Mouse (Mus musculus) hindbrain, embryonic 10.5 days (tissue): ENCODE results near the gene Knl1. TPM values are rescaled to one million over a fixed set of nuclear protein-coding genes. Genes with fewer than 3 reads are reported as not detected.
A peak's percentile ranks its signal among the peaks of the same experiment; 100 is the strongest.
"Not testable (repeated sequence)": the region's sequence is repeated elsewhere in the genome, so short reads cannot be mapped to it uniquely, and the experiment has no call there.

Experiments
- DNase-seq: peaks from one replicate; pipeline ENCODE4 v3.0.0-alpha.2; 2017; ENCODE audit warnings: low spot score
- H3K27ac ChIP-seq: fragments of 300-500 bp; sonication (generic); 2 replicates; pipeline ENCODE4 v1.5.1; 2016; ENCODE audit warnings: mild to moderate bottlenecking, moderate library complexity
- H3K27me3 ChIP-seq: fragments of 300-500 bp; sonication (generic); 2 replicates; pipeline ENCODE4 v1.6.1; 2016; ENCODE audit warnings: mild to moderate bottlenecking; ENCODE audit not compliant: poor library complexity, insufficient read depth, severe bottlenecking
- H3K36me3 ChIP-seq: fragments of 300-500 bp; sonication (generic); 2 replicates; pipeline ENCODE4 v1.6.1; 2016; ENCODE audit warnings: mild to moderate bottlenecking, moderate library complexity
- H3K4me1 ChIP-seq: fragments of 300-500 bp; sonication (generic); replicated peaks from 2 replicates; pipeline ENCODE4 v1.6.1; 2016; ENCODE audit warnings: mild to moderate bottlenecking
- H3K4me3 ChIP-seq: fragments of 300-500 bp; sonication (generic); 2 replicates; pipeline ENCODE4 v1.5.1; 2016; ENCODE audit warnings: mild to moderate bottlenecking, moderate library complexity
- H3K9me3 ChIP-seq: fragments of 300-500 bp; sonication (generic); 2 replicates; pipeline ENCODE4 v1.6.1; 2016; ENCODE audit warnings: mild to moderate bottlenecking, moderate library complexity
- WGBS: fragments of 180-500 bp; shearing (Covaris S2); methylation state at CpG from one replicate; pipeline ENCODE4 v1.1.7; 2016; 5-methylcytosine and 5-hydroxymethylcytosine counted together
- polyA plus RNA-seq: library from polyadenylated mRNA; unstranded; fragments of >200 nt; fragmentation: Nextera tagmentation; extraction: Ambion mirVana; gene quantifications from 2 replicates; pipeline ENCODE4 v1.2.1, GENCODE M21; 2016

Gene Knl1
- 39.9 and 57.6 TPM in 2 replicates for polyA plus RNA-seq

DNA sequence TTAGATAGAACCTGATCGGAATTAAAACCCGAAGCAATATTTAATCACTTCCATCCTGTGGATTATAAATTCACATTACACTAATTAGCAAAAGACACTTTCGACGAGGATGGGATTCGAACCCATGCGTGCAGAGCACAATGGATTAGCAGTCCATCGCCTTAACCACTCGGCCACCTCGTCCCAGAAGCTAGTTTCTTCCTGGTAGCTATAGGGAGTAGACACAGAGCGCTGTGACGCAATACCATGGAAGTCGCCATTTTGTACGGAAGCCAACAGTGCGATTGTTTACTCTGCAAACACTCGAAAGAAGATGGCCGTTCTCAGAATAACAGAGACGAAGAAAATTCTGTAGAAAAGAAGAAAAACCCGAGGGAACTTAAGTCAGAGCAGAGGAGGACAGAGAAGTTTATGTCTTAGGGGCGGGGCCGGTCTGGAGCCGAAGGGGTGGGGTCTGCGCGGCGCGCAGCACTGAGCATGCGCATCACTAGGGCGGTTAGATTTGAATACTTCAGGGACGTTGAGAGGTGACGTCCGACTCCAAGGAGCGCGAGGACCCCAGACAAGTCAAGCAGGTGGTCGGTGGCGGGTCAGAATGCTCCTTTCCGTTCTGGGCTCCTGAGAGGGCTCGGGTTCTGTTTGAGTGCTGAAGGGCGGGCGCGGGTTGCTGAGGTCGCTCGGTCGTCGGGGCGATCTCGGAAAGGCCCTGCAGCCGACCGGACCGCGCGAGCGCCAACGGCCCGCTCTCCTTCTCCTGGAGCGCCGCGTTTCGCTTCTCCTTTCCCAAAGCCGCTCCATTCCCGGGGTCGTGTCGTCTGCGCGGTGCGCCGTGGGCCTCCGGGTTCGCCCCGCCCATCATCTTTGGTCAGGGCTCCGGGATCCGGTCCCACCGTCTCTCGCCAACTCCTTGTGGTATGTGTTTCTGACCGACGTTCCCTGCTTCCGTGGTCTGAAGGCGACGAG lies at the start of gene Knl1:
Gene Knl1 (plus strand): TSS at position 471 of the 963 bp plus-strand sequence.
- peaks cover 16% of the 10 kb centered on the region for H3K4me1 ChIP-seq
- DNase-seq, result peak; percentile 98
- under 1% methylated on average over 77 of the region's 77 CpGs for WGBS
- H3K9me3 ChIP-seq, result no peaks in the 10 kb centered on the region
- peaks cover 17% of the 10 kb centered on the region for H3K36me3 ChIP-seq
- H3K27me3 ChIP-seq, result no peaks in the 10 kb centered on the region
- peak within 1 kb of the TSS; percentile 73 for H3K4me3 ChIP-seq
- peak within 1 kb of the TSS; percentile 96 for H3K27ac ChIP-seq

- no peak overlapping the region for H3K27ac ChIP-seq
- 82% methylated on average over 6 of the region's 6 CpGs for WGBS
- peaks cover 40% of the 10 kb centered on the region for H3K27me3 ChIP-seq
- no peaks in the 10 kb centered on the region for H3K9me3 ChIP-seq
- no peak overlapping the region for H3K4me3 ChIP-seq
- no peak for DNase-seq
- peaks cover 24% of the 10 kb centered on the region for H3K4me1 ChIP-seq
- no peaks in the 10 kb centered on the region for H3K36me3 ChIP-seq
These were observed 48.6 kb upstream of the Knl1 start for GRCm38 (mm10) chr2:118998115-118998866.

DNA sequence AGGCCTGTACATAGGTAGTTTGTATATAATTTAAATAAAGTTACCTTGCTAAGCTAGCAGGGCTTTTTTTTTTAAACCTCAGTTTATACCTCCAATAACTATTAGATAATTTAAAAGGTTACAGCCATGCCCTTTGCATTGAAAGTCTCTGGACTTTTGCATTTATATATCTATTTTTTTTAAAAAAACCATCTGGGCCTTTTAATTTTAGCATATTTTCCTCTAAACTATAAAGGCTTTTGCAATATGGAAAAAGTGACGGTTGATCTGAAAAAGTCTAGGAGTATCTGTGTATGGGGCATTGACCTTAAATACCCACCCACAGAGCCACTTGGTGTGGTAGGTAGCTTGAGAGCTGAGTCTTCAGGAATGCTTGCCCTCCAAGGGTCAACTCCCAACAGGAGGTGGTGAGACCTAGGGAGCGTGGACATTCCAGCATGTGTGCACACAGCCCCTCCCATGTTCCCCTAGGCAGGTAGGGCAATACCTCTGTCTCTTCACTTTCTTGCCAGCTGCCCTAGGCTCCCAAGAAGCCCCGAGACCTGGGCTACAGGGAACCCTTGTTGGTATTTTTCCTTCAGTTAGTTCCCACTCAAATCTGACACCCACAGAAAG lies 47.8 kb upstream of the Knl1 start:
- WGBS, result 34% methylated on average over 3 of the region's 3 CpGs
- no peaks in the 10 kb centered on the region for H3K36me3 ChIP-seq
- DNase-seq, result no peak
- peaks cover 40% of the 10 kb centered on the region for H3K27me3 ChIP-seq
- H3K27ac ChIP-seq, result no peak overlapping the region
- H3K9me3 ChIP-seq, result no peaks in the 10 kb centered on the region
- peaks cover 24% of the 10 kb centered on the region for H3K4me1 ChIP-seq
- no peak overlapping the region for H3K4me3 ChIP-seq

DNA sequence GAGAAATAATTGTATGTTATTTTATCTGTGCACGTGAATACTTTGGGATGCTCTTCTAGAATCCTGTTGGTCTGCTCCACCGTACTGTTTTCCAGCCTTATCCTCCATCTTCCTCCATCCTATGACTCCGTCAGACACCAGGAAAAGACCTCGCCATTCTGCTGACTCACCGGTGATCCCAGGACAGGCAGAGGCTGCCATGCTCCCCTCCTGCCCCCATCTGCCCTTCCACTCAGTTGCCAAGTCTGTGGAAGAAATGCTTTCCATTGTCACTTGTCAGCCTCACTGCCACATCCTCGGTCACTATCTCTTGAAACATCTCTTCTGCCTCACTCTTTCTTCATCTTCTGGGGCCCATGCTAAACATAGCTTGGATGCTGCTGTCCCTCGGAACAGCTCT lies 40.0 kb upstream of the Knl1 start:
- no peaks in the 10 kb centered on the region for H3K36me3 ChIP-seq
- no peak for DNase-seq
- no peak overlapping the region for H3K27ac ChIP-seq
- H3K4me1 ChIP-seq, result 0 out of 2 replicates have a peak, but pooled peaks cover 3% of the 10 kb centered on the region
- H3K27me3 ChIP-seq, result no peaks in the 10 kb centered on the region
- 85% methylated on average over 7 of the region's 7 CpGs for WGBS
- H3K4me3 ChIP-seq, result no peak overlapping the region
- no peaks in the 10 kb centered on the region for H3K9me3 ChIP-seq

- no peak for DNase-seq
- Histone ChIP-seq H3K27ac (no peak overlapping the region), H3K9me3 (no peaks in the 10 kb centered on the region), H3K36me3 (no peaks in the 10 kb centered on the region), H3K4me3 (no peak overlapping the region), H3K27me3 (no peaks in the 10 kb centered on the region), H3K4me1 (0 out of 2 replicates have a peak, but pooled peaks cover 3% of the 10 kb centered on the region)
- 93% methylated on average over 2 of the region's 2 CpGs for WGBS
These were observed 37.5 kb upstream of the Knl1 start for GRCm38 (mm10) chr2:119009376-119009775.

GRCm38 (mm10) chr2:119014989-119015388 lies 31.9 kb upstream of the Knl1 start:
- Histone ChIP-seq H3K4me1 (peaks cover 13% of the 10 kb centered on the region), H3K27me3 (no peaks in the 10 kb centered on the region), H3K36me3 (peaks cover 23% of the 10 kb centered on the region), H3K9me3 (no peaks in the 10 kb centered on the region), H3K27ac (no peak overlapping the region), H3K4me3 (no peak overlapping the region)
- 78% methylated on average over 7 of the region's 7 CpGs for WGBS
- no peak for DNase-seq

DNA sequence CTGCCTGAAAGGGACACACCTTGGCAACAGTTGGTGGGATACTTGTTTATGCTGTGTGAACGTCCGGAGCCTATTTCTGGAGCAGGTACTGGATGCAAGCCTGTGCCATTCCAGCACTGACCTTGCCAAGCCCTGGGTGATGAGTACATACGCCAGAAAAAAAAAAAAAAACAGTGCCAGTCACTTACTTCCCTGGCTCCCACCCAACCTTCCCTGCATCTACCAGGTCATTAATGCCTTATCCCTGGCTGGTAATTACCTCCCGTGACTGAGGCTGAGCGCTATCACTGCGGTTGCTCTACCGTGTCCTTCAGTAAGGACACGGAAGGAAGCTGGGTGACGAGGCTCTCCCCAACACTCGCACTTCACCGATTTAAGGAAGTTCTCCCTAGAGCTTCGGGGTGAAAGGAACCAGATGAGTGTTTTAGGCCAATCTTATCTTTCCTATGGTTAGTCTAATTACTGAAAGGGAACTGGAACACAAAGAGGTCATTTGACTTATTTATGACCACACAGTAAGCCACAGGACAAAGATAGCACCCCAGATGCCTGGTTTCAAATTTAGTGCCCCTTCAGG lies 31.2 kb upstream of the Knl1 start:
- Histone ChIP-seq H3K27me3 (no peaks in the 10 kb centered on the region), H3K27ac (no peak overlapping the region), H3K4me1 (peaks cover 13% of the 10 kb centered on the region), H3K4me3 (no peak overlapping the region), H3K36me3 (peaks cover 30% of the 10 kb centered on the region), H3K9me3 (no peaks in the 10 kb centered on the region)
- DNase-seq, result no peak
- 83% methylated on average over 12 of the region's 12 CpGs for WGBS

- Histone ChIP-seq H3K36me3 (peaks cover 36% of the 10 kb centered on the region), H3K4me1 (peaks cover 13% of the 10 kb centered on the region)
- not testable (repeated sequence) for H3K27ac ChIP-seq, DNase-seq, H3K4me3 ChIP-seq, H3K9me3 ChIP-seq, H3K27me3 ChIP-seq
- 81% methylated on average over 4 of the region's 4 CpGs for WGBS
These were observed 30.6 kb upstream of the Knl1 start for GRCm38 (mm10) chr2:119016312-119016711.

DNA sequence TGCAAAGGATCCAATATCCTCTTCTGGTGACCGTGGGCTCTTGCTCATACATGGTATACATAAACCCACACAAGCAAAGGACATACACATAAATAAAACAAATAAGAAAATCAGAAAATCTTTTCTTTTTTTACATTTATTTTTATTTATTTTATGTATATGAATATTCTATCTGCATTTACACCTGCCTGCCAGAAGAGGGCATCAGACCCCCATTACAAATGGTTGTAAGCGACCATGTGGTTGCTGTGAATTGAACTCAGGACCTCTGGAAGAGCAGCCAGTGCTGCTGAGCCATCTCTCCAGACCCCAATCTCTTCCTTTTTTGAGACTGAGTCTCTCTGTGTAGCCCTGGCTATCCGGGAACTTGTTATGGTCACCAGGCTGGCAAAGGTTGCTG lies 29.3 kb upstream of the Knl1 start:
- H3K27me3 ChIP-seq, result no peaks in the 10 kb centered on the region
- H3K27ac ChIP-seq, result no peak overlapping the region
- H3K36me3 ChIP-seq, result peaks cover 50% of the 10 kb centered on the region
- H3K4me1 ChIP-seq, result peaks cover 13% of the 10 kb centered on the region
- WGBS, result 91% methylated on average over 3 of the region's 3 CpGs
- no peak for DNase-seq
- no peaks in the 10 kb centered on the region for H3K9me3 ChIP-seq
- H3K4me3 ChIP-seq, result no peak overlapping the region

DNA sequence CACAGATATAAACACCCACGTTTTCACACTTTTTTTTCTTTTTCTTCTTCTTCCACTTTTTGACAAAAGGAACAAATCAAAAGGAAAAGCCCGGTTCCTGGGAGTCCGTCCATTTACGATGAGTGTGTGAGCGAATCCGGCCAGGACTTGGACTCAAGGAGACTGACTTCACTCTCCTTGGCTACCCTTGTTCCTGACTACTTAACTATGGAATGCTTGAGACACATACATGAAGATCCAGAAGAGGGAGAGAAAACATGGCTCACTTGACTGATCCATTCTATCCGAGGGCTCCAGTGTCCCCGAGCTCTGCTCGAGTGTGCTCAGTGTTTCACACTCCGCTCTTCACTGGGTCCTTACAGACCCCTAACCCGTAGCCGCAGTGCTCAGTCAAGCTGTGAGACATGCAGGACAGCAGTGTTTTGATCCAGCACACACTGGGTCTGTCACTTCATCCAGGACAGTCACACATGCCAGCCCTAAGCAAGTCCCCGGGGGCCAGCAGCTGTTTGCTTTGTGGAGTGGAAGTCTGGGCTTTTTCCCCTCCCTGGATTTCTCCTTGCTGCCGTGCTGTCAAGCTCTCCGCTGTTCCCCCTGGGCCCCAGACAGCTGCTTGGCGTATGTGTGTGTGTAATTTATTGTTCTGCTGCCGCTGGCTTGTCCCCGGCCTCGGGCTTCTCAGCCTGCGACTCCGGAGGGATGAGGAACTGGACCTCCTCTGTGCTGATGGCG lies 28.4 kb upstream of the Knl1 start:
- H3K36me3 ChIP-seq, result peaks cover 59% of the 10 kb centered on the region
- peak overlapping the region; percentile 62 for H3K27ac ChIP-seq
- H3K4me1 ChIP-seq, result peaks cover 13% of the 10 kb centered on the region
- peak overlapping the region; percentile 21; the same call in 1 of the 2 replicates for H3K4me3 ChIP-seq
- 58% methylated on average over 22 of the region's 22 CpGs for WGBS
- no peaks in the 10 kb centered on the region for H3K27me3 ChIP-seq
- peak; percentile 53 for DNase-seq
- no peaks in the 10 kb centered on the region for H3K9me3 ChIP-seq

DNA sequence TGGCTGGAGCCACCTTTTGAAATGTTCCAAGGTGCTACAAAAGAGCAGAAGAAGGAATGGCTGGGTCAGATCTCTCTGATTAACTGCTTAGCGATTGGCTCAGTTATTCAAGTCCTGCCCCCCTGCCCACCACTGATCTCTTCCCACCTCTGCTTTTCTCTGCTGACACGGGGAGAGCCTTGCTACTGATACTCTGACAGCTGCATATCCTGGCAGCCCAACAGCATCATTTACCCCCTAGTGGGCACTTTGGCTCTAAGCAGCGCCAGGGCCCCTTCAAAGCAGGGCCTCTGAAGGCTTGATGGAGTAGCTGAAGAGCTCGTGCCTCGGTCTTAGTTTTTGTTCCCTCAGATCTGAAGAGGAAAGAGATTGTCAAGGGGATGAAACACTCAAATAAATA lies 27.8 kb upstream of the Knl1 start:
- H3K4me3 ChIP-seq, result peak overlapping the region; percentile 21; the same call in 1 of the 2 replicates

GRCm38 (mm10) chr2:119019538-119019937 lies 27.4 kb upstream of the Knl1 start:
- DNase-seq, result no peak
- Histone ChIP-seq H3K4me3 (peak overlapping the region; percentile 21; the same call in 1 of the 2 replicates), H3K9me3 (no peaks in the 10 kb centered on the region), H3K27me3 (no peaks in the 10 kb centered on the region), H3K27ac (no peak overlapping the region), H3K4me1 (peaks cover 13% of the 10 kb centered on the region), H3K36me3 (peaks cover 69% of the 10 kb centered on the region)
- 63% methylated on average over 4 of the region's 4 CpGs for WGBS

More for the DNA sequence above, 27.8 kb upstream of the Knl1 start:
- Histone ChIP-seq H3K27me3 (no peaks in the 10 kb centered on the region), H3K4me1 (peaks cover 13% of the 10 kb centered on the region), H3K9me3 (no peaks in the 10 kb centered on the region), H3K36me3 (peaks cover 64% of the 10 kb centered on the region), H3K27ac (peak overlapping the region; percentile 62)
- DNase-seq, result peak; percentile 26
- WGBS, result 11% methylated on average over 5 of the region's 5 CpGs
